Mouse (Mus musculus): ENCODE measurements at regions not wholly inside any gene's neighbourhood (a gene's known extent, or its start where the extent isn't known, plus 50 kb on each side); places are given as distances from the start of the nearest gene placed in this dataset.

GRCm38 (mm10) chr11:41090391-41090900 lies 335.3 kb upstream of the Ccng1 start:
- DNase-seq: peak; percentile 4

GRCm38 (mm10) chr11:41063570-41063969 lies 308.5 kb upstream of the Ccng1 start:
- no peak for DNase-seq

- DNase-seq: no peak
Measured at GRCm38 (mm10) chr11:41057796-41058195, 302.7 kb upstream of the Ccng1 start.

- DNase-seq: no peak
Measured at GRCm38 (mm10) chr11:41030018-41030417, 274.9 kb upstream of the Ccng1 start.

GRCm38 (mm10) chr11:41010096-41010495 lies 255.0 kb upstream of the Ccng1 start:
- DNase-seq: no peak

GRCm38 (mm10) chr11:40972806-40973205 lies 217.7 kb upstream of the Ccng1 start:
- no peak for DNase-seq

GRCm38 (mm10) chr11:40927168-40927567 lies 172.1 kb upstream of the Ccng1 start:
- DNase-seq: peak; percentile 71

- DNase-seq: no peak
Measured at GRCm38 (mm10) chr11:40891485-40891884, 136.4 kb upstream of the Ccng1 start.

- no peak for DNase-seq
Measured at GRCm38 (mm10) chr11:40884509-40884908, 129.4 kb upstream of the Ccng1 start.

- no peak for DNase-seq
Measured at GRCm38 (mm10) chr11:40879589-40879988, 124.5 kb upstream of the Ccng1 start.

GRCm38 (mm10) chr11:40873002-40873401 lies 117.9 kb upstream of the Ccng1 start:
- DNase-seq: no peak

GRCm38 (mm10) chr11:40865694-40866093 lies 110.6 kb upstream of the Ccng1 start:
- DNase-seq: peak; percentile 36

- DNase-seq: no peak
Measured at GRCm38 (mm10) chr11:40851361-40851760, 96.2 kb upstream of the Ccng1 start.

- DNase-seq: no peak
Measured at GRCm38 (mm10) chr11:40850652-40851092, 95.6 kb upstream of the Ccng1 start.

- no peak for DNase-seq
Measured at GRCm38 (mm10) chr11:40846586-40846985, 91.5 kb upstream of the Ccng1 start.

- DNase-seq: no peak
Measured at GRCm38 (mm10) chr11:40835393-40835792, 80.3 kb upstream of the Ccng1 start.
